Mouse (Mus musculus): ENCODE results near the gene Pde4d. TPM values are rescaled to one million over a fixed set of nuclear protein-coding genes. Genes with fewer than 3 reads are reported as not detected.

Pde4d gene
- total and polyA plus RNA-seq, 2 experiments from 2014 or later, result 19.0 to 103 TPM

- no peaks in the 10 kb centered on the region for H3K9me3 ChIP-seq (ENCODE audit: low read length)
- WGBS, result 69% methylated on average over 2 of the region's 2 CpGs
- H3K4me3 ChIP-seq (ENCODE audit: low read depth, low read length), result no peak overlapping the region
- no peak overlapping the region for H3K4me2 ChIP-seq (ENCODE audit: low read depth, low read length, poor library complexity, severe bottlenecking)
- H3K4me1 ChIP-seq (ENCODE audit: insufficient read depth, low read length), result no peaks in the 10 kb centered on the region
- TF ChIP-seq CTCF (IDR thresholded peaks at IDR 0.05), result no peak
- DNase-seq (ENCODE audit: low spot score) (no peak), ATAC-seq (ENCODE audit: low FRiP score) (no peak)
- no peak overlapping the region for H3K9ac ChIP-seq (replicated peaks; ENCODE audit: low read length, poor library complexity, severe bottlenecking)
- H3K27me3 ChIP-seq (ENCODE audit: insufficient read depth, low read length), result no peaks in the 10 kb centered on the region
- H3K27ac ChIP-seq (ENCODE audit: low read depth, low read length), result no peak overlapping the region
- H3K36me3 ChIP-seq (ENCODE audit: insufficient read depth, low read length), result no peaks in the 10 kb centered on the region
These were observed 455.4 kb downstream of the Pde4d start for GRCm38 (mm10) chr13:108905121-108905520.

GRCm38 (mm10) chr13:108909193-108909592 is 459.4 kb downstream of the Pde4d start:
- 92% methylated on average over 2 of the region's 2 CpGs for WGBS
- Histone ChIP-seq H3K4me2 (ENCODE audit: low read depth, low read length, poor library complexity, severe bottlenecking) (no peak overlapping the region), H3K36me3 (ENCODE audit: insufficient read depth, low read length) (no peaks in the 10 kb centered on the region), H3K27ac (ENCODE audit: low read depth, low read length) (no peak overlapping the region), H3K27me3 (ENCODE audit: insufficient read depth, low read length) (no peaks in the 10 kb centered on the region), H3K9ac (replicated peaks; ENCODE audit: low read length, poor library complexity, severe bottlenecking) (no peak overlapping the region), H3K9me3 (ENCODE audit: low read length) (no peaks in the 10 kb centered on the region), H3K4me3 (ENCODE audit: low read depth, low read length) (no peak overlapping the region), H3K4me1 (ENCODE audit: insufficient read depth, low read length) (no peaks in the 10 kb centered on the region)
- no peak for TF ChIP-seq CTCF (IDR thresholded peaks at IDR 0.05)
- DNase-seq (ENCODE audit: low spot score), result no peak
- ATAC-seq (ENCODE audit: low FRiP score), result no peak

GRCm38 (mm10) chr13:108914626-108915025 is 464.9 kb downstream of the Pde4d start:
- H3K27me3 ChIP-seq (ENCODE audit: insufficient read depth, low read length), result no peaks in the 10 kb centered on the region
- 59% methylated on average over 3 of the region's 3 CpGs for WGBS
- no peak for ATAC-seq (ENCODE audit: low FRiP score)
- no peaks in the 10 kb centered on the region for H3K36me3 ChIP-seq (ENCODE audit: insufficient read depth, low read length)
- no peak overlapping the region for H3K27ac ChIP-seq (ENCODE audit: low read depth, low read length)
- no peak for TF ChIP-seq CTCF (IDR thresholded peaks at IDR 0.05)
- no peaks in the 10 kb centered on the region for H3K9me3 ChIP-seq (ENCODE audit: low read length)
- no peak overlapping the region for H3K4me3 ChIP-seq (ENCODE audit: low read depth, low read length)
- H3K4me1 ChIP-seq (ENCODE audit: insufficient read depth, low read length), result no peaks in the 10 kb centered on the region
- peak; percentile 36 for DNase-seq (ENCODE audit: low spot score)
- no peak overlapping the region for H3K4me2 ChIP-seq (ENCODE audit: low read depth, low read length, poor library complexity, severe bottlenecking)
- no peak overlapping the region for H3K9ac ChIP-seq (replicated peaks; ENCODE audit: low read length, poor library complexity, severe bottlenecking)

- Histone ChIP-seq H3K27me3 (ENCODE audit: insufficient read depth, low read length) (no peaks in the 10 kb centered on the region), H3K27ac (ENCODE audit: low read depth, low read length) (no peak overlapping the region), H3K4me1 (ENCODE audit: insufficient read depth, low read length) (no peaks in the 10 kb centered on the region), H3K4me2 (ENCODE audit: low read depth, low read length, poor library complexity, severe bottlenecking) (no peak overlapping the region), H3K36me3 (ENCODE audit: insufficient read depth, low read length) (no peaks in the 10 kb centered on the region), H3K9me3 (ENCODE audit: low read length) (no peaks in the 10 kb centered on the region), H3K4me3 (ENCODE audit: low read depth, low read length) (no peak overlapping the region), H3K9ac (replicated peaks; ENCODE audit: low read length, poor library complexity, severe bottlenecking) (no peak overlapping the region)
- WGBS, result 73% methylated on average over 4 of the region's 4 CpGs
- no peak for ATAC-seq (ENCODE audit: low FRiP score)
- no peak for DNase-seq (ENCODE audit: low spot score)
- TF ChIP-seq CTCF (IDR thresholded peaks at IDR 0.05), result no peak
These were observed 471.4 kb downstream of the Pde4d start for GRCm38 (mm10) chr13:108921146-108921545.

- TF ChIP-seq CTCF (IDR thresholded peaks at IDR 0.05), result no peak
- Histone ChIP-seq H3K9ac (replicated peaks; ENCODE audit: low read length, poor library complexity, severe bottlenecking) (no peak overlapping the region), H3K36me3 (ENCODE audit: insufficient read depth, low read length) (no peaks in the 10 kb centered on the region), H3K4me1 (ENCODE audit: insufficient read depth, low read length) (no peaks in the 10 kb centered on the region), H3K27ac (ENCODE audit: low read depth, low read length) (no peak overlapping the region), H3K4me2 (ENCODE audit: low read depth, low read length, poor library complexity, severe bottlenecking) (no peak overlapping the region), H3K9me3 (ENCODE audit: low read length) (no peaks in the 10 kb centered on the region), H3K4me3 (ENCODE audit: low read depth, low read length) (no peak overlapping the region), H3K27me3 (ENCODE audit: insufficient read depth, low read length) (no peaks in the 10 kb centered on the region)
- 95% methylated on average over 3 of the region's 3 CpGs for WGBS
- DNase-seq (ENCODE audit: low spot score) (no peak), ATAC-seq (ENCODE audit: low FRiP score) (no peak)
These were observed 485.1 kb downstream of the Pde4d start for GRCm38 (mm10) chr13:108934854-108935253.

- Histone ChIP-seq H3K27me3 (ENCODE audit: insufficient read depth, low read length) (no peaks in the 10 kb centered on the region), H3K9me3 (ENCODE audit: low read length) (no peaks in the 10 kb centered on the region), H3K4me3 (ENCODE audit: low read depth, low read length) (no peak overlapping the region), H3K4me1 (ENCODE audit: insufficient read depth, low read length) (no peaks in the 10 kb centered on the region), H3K36me3 (ENCODE audit: insufficient read depth, low read length) (no peaks in the 10 kb centered on the region), H3K4me2 (ENCODE audit: low read depth, low read length, poor library complexity, severe bottlenecking) (no peak overlapping the region), H3K9ac (replicated peaks; ENCODE audit: low read length, poor library complexity, severe bottlenecking) (no peak overlapping the region), H3K27ac (ENCODE audit: low read depth, low read length) (no peak overlapping the region)
- no peak for ATAC-seq (ENCODE audit: low FRiP score)
- TF ChIP-seq CTCF (IDR thresholded peaks at IDR 0.05), result no peak
- no peak for DNase-seq (ENCODE audit: low spot score)
- WGBS, result 77% methylated on average over 2 of the region's 2 CpGs
These were observed 487.5 kb downstream of the Pde4d start for GRCm38 (mm10) chr13:108937272-108937671.
